Mouse (Mus musculus): ENCODE measurements around the gene Fstl1. TPM values are rescaled to one million over a fixed set of nuclear protein-coding genes. Genes with fewer than 3 reads are reported as not detected.

Fstl1 gene
- polyA plus RNA-seq, 1 experiment from 2014 or later, result 99.0 TPM

DNA sequence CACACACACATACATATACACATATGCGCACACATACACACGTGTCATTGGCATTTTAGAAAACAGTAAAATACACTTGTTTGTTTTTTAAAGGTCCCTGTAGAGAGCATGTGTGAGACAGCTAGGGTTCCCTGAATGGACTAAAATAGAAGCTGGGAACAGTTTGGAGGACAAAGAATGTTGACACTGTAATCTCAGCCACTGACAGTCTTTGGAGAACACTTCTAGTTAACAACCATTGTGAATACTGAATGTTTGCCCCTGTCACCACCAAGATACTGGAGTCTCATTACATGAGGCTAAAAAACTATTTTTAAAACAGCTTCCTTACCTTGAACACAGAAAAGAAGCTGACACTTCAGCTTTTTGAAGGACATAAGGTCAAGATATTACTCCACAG lies 19.4 kb upstream of the Fstl1 start:
- Histone ChIP-seq H3K27ac (no peak overlapping the region), H3K4me3 (replicated peaks) (no peak overlapping the region), H3K4me2 (replicated peaks) (no peak overlapping the region), H3K9me3 (no peaks in the 10 kb centered on the region), H3K4me1 (replicated peaks) (0 out of 2 replicates have a peak, but pooled peaks cover 7% of the 10 kb centered on the region), H3K9ac (replicated peaks) (no peak overlapping the region), H3K36me3 (no peaks in the 10 kb centered on the region), H3K27me3 (no peaks in the 10 kb centered on the region)
- WGBS, result 96% methylated on average over 2 of the region's 2 CpGs
- no peak for ATAC-seq

DNA sequence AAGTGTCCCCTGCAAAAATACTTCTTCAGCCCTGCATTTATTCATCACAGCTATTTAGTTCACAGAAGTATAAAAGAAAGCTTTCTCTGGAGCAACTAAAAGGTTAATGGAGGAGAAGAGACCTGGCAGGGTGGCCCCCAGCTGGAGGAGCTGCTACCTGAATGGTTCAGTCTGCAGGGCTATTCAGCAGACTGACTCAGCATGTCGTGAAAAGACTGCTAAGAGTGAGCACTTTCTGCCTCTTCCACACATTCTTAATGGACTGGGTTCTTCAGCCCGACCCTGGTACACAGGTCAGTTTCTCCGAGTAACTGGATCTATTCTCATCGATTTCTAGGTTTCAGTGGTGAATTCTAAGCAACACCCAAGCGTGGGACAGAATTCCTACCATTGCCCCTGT lies 12.9 kb upstream of the Fstl1 start:
- ATAC-seq, result no peak
- peaks cover 12% of the 10 kb centered on the region for H3K4me1 ChIP-seq (replicated peaks)
- 28% methylated on average over 5 of the region's 5 CpGs for WGBS
- H3K36me3 ChIP-seq, result no peaks in the 10 kb centered on the region
- no peak overlapping the region for H3K4me2 ChIP-seq (replicated peaks)
- H3K27ac ChIP-seq, result no peak overlapping the region
- H3K9ac ChIP-seq (replicated peaks), result no peak overlapping the region
- H3K9me3 ChIP-seq, result no peaks in the 10 kb centered on the region
- no peak overlapping the region for H3K4me3 ChIP-seq (replicated peaks)
- no peaks in the 10 kb centered on the region for H3K27me3 ChIP-seq

GRCm38 (mm10) chr16:37776166-37776859 lies 360 bp upstream of the Fstl1 start:
- Histone ChIP-seq H3K9ac (replicated peaks) (peak overlapping the region; percentile 77), H3K4me2 (replicated peaks) (peak overlapping the region; percentile 94), H3K27ac (no peak overlapping the region), H3K9me3 (no peaks in the 10 kb centered on the region), H3K4me1 (replicated peaks) (peaks cover 28% of the 10 kb centered on the region), H3K36me3 (no peaks in the 10 kb centered on the region), H3K27me3 (0 out of 2 replicates have a peak, but pooled peaks cover 3% of the 10 kb centered on the region), H3K4me3 (replicated peaks) (peak overlapping the region; percentile 68)
- 30% methylated on average over 13 of the region's 14 CpGs for WGBS
- ATAC-seq, result peak; percentile 42

GRCm38 (mm10) chr16:37777796-37778475 lies 1.3 kb downstream of the Fstl1 start:
- no peak for ATAC-seq
- 0 out of 2 replicates have a peak overlapping the region, but pooled peaks have one; percentile 77 for H3K9ac ChIP-seq (replicated peaks)

GRCm38 (mm10) chr16:37778529-37778928 lies 1.9 kb downstream of the Fstl1 start:
- no peaks in the 10 kb centered on the region for H3K9me3 ChIP-seq
- H3K4me2 ChIP-seq (replicated peaks), result peak overlapping the region; percentile 94
- H3K4me3 ChIP-seq (replicated peaks), result no peak overlapping the region
- no peak for ATAC-seq
- 30% methylated on average over 5 of the region's 5 CpGs for WGBS
- H3K4me1 ChIP-seq (replicated peaks), result peaks cover 29% of the 10 kb centered on the region
- no peaks in the 10 kb centered on the region for H3K36me3 ChIP-seq
- H3K27ac ChIP-seq, result no peak overlapping the region
- 0 out of 2 replicates have a peak, but pooled peaks cover 3% of the 10 kb centered on the region for H3K27me3 ChIP-seq
- H3K9ac ChIP-seq (replicated peaks), result no peak overlapping the region

More at GRCm38 (mm10) chr16:37777796-37778475, 1.3 kb downstream of the Fstl1 start:
- 17% methylated on average over 4 of the region's 4 CpGs for WGBS
- Histone ChIP-seq H3K27ac (no peak overlapping the region), H3K4me3 (replicated peaks) (peak overlapping the region; percentile 68), H3K4me1 (replicated peaks) (peaks cover 29% of the 10 kb centered on the region), H3K36me3 (no peaks in the 10 kb centered on the region), H3K27me3 (0 out of 2 replicates have a peak, but pooled peaks cover 3% of the 10 kb centered on the region), H3K4me2 (replicated peaks) (peak overlapping the region; percentile 94), H3K9me3 (no peaks in the 10 kb centered on the region)

DNA sequence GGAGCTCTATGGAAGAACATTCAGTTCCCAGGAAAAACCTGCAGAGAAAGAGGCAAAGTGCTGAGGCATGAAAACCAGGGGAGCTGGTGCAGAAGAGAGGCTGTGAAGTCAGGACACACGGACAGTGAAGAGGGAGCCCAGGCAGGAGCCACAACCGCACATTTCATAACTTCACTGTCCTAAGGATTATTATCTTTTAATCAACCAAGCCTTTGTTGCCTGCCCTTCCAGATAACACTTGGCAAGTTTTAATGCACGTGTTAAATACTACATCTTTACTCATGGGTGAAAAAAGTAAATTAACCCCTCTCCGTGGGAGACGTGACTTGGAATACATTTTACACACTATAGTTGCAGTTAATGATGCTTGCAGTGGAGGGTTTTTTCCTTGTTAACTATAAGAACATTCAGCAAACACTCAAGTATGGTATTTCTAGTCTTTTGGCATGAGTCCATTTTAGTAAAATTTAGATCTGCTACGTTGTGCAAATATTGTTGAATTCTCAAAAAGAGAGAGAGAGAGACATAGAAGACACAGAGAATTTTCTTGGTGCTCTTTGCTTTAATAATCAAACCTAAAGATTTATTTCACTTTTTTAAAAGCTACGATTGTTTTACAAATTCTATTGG lies 3.1 kb downstream of the Fstl1 start:
- H3K4me3 ChIP-seq (replicated peaks), result no peak overlapping the region
- no peak for ATAC-seq

GRCm38 (mm10) chr16:37780386-37780785 lies 3.7 kb downstream of the Fstl1 start:
- no peak overlapping the region for H3K4me3 ChIP-seq (replicated peaks)

More for the DNA sequence above, 3.1 kb downstream of the Fstl1 start:
- Histone ChIP-seq H3K4me2 (replicated peaks) (no peak overlapping the region), H3K9me3 (no peaks in the 10 kb centered on the region), H3K9ac (replicated peaks) (no peak overlapping the region), H3K4me1 (replicated peaks) (peaks cover 29% of the 10 kb centered on the region), H3K27me3 (0 out of 2 replicates have a peak, but pooled peaks cover 3% of the 10 kb centered on the region), H3K36me3 (no peaks in the 10 kb centered on the region), H3K27ac (no peak overlapping the region)
- 71% methylated on average over 7 of the region's 7 CpGs for WGBS

DNA sequence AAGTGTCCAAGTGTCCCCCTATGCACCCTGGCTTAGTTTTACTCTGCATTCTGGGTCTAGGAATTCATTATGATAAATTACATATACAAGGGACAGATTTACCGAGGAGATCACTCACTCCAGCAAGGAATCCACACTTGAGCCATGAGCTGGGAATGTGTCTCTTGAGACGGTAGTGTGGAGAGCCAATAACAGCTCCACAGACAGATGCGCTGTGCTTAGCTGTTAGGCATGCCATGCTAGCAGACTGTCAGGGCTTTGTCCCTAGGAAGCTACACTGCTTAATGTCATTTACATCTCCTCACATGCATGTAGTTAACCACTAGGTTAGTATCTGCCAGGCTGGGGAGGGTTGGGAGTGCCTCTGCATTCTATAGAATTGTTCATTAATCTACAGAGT lies 4.2 kb downstream of the Fstl1 start:
- Histone ChIP-seq H3K4me1 (replicated peaks) (peaks cover 35% of the 10 kb centered on the region), H3K4me2 (replicated peaks) (no peak overlapping the region), H3K9ac (replicated peaks) (no peak overlapping the region), H3K4me3 (replicated peaks) (no peak overlapping the region), H3K27ac (peak overlapping the region; percentile 14; the same call in 1 of the 2 replicates), H3K9me3 (no peaks in the 10 kb centered on the region), H3K27me3 (no peaks in the 10 kb centered on the region), H3K36me3 (no peaks in the 10 kb centered on the region)
- no peak for ATAC-seq
- 56% methylated on average over 3 of the region's 3 CpGs for WGBS

More at GRCm38 (mm10) chr16:37780386-37780785, 3.7 kb downstream of the Fstl1 start:
- peaks cover 30% of the 10 kb centered on the region for H3K4me1 ChIP-seq (replicated peaks)
- no peaks in the 10 kb centered on the region for H3K36me3 ChIP-seq
- H3K9ac ChIP-seq (replicated peaks), result no peak overlapping the region
- H3K4me2 ChIP-seq (replicated peaks), result no peak overlapping the region
- no peak overlapping the region for H3K27ac ChIP-seq
- no peaks in the 10 kb centered on the region for H3K27me3 ChIP-seq
- ATAC-seq, result no peak
- WGBS, result 64% methylated on average over 1 of the region's 1 CpGs
- no peaks in the 10 kb centered on the region for H3K9me3 ChIP-seq

DNA sequence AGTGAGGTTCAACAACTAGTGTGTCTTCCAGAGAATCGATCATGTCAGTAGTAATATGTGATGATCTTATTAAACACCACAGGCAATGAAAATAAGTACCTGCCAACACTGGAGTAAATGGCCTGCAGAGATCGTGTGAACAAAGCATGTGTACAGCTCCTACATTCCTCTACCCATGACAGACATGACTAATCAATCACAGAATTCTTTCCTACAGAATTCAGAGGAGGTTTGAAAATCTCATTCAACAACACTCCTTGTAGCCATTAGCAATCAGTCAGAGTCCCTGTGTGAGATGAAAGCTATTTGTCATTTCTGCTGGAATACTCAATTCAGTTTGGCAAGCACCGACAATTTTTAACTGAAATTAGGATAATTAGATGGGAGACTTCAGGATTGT lies 7.9 kb downstream of the Fstl1 start:
- peaks cover 53% of the 10 kb centered on the region for H3K4me1 ChIP-seq (replicated peaks)
- no peak overlapping the region for H3K27ac ChIP-seq
- WGBS, result 79% methylated on average over 3 of the region's 3 CpGs
- H3K9me3 ChIP-seq, result no peaks in the 10 kb centered on the region
- no peak overlapping the region for H3K9ac ChIP-seq (replicated peaks)
- H3K36me3 ChIP-seq, result no peaks in the 10 kb centered on the region
- no peak overlapping the region for H3K4me2 ChIP-seq (replicated peaks)
- H3K4me3 ChIP-seq (replicated peaks), result no peak overlapping the region
- ATAC-seq, result no peak
- no peaks in the 10 kb centered on the region for H3K27me3 ChIP-seq

GRCm38 (mm10) chr16:37787558-37788194 lies 11.0 kb downstream of the Fstl1 start:
- peaks cover 47% of the 10 kb centered on the region for H3K4me1 ChIP-seq (replicated peaks)
- H3K4me2 ChIP-seq (replicated peaks), result peak overlapping the region; percentile 23; the same call in 1 of the 2 replicates
- ATAC-seq, result peak; percentile 62
- 0 out of 2 replicates have a peak, but pooled peaks cover 3% of the 10 kb centered on the region for H3K27me3 ChIP-seq
- H3K27ac ChIP-seq, result peak overlapping the region; percentile 70
- no peaks in the 10 kb centered on the region for H3K9me3 ChIP-seq
- no peaks in the 10 kb centered on the region for H3K36me3 ChIP-seq
- no peak overlapping the region for H3K4me3 ChIP-seq (replicated peaks)
- H3K9ac ChIP-seq (replicated peaks), result no peak overlapping the region
- WGBS, result 29% methylated on average over 9 of the region's 9 CpGs

GRCm38 (mm10) chr16:37788367-37789014 lies 11.8 kb downstream of the Fstl1 start:
- peak overlapping the region; percentile 70 for H3K27ac ChIP-seq
- H3K27me3 ChIP-seq, result 0 out of 2 replicates have a peak, but pooled peaks cover 3% of the 10 kb centered on the region
- no peaks in the 10 kb centered on the region for H3K36me3 ChIP-seq
- 0 out of 2 replicates have a peak overlapping the region, but pooled peaks have one; percentile 29 for H3K9ac ChIP-seq (replicated peaks)
- peak; percentile 95 for ATAC-seq
- no peaks in the 10 kb centered on the region for H3K9me3 ChIP-seq
- peak overlapping the region; percentile 23 for H3K4me2 ChIP-seq (replicated peaks)
- H3K4me3 ChIP-seq (replicated peaks), result no peak overlapping the region
- peaks cover 47% of the 10 kb centered on the region for H3K4me1 ChIP-seq (replicated peaks)
- 14% methylated on average over 12 of the region's 12 CpGs for WGBS
